In the genomic region with DNA sequence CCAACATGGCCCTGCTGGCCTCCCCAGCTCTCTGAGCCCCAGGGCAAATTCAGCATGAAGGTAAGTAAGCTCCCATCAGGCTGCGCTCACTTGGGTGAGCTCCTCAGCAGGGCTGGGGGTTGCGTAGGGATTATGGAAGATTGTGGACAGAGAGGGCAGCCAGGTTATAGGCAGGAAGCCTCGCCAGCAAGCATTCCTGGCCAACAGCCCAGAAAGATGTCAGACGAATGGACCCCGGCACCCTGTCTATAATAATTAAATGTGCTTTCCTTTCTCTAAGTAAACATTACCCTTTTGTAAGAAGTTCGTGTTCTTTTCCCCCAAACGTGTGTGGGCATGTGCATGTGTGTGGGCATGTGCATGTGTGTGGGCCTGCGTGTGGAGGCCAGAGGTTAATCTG, we compare ENCODE assay signal across 10 mouse cellular contexts. TPM values are rescaled to one million over a fixed set of nuclear protein-coding genes. Genes with fewer than 3 reads are reported as not detected.
DNase-seq lines count a peak whose midpoint lies in the region; ATAC-seq lines count a peak whose summit lies in the region.
"Had no signal": no experiment of that assay in that cellular context is flagged by ENCODE, and none has a peak within 500 bp of the region (broad histone marks: within the 10 kb centered on the region; RNA-seq: fewer than 3 reads in every experiment).

No protein-coding gene starts in this region.

- no peaks in the 10 kb centered on the region for H3K36me3 ChIP-seq in heart, embryonic 11.5 days (ENCODE audit: control insufficient read depth, insufficient read depth, low read length)
- no peaks in the 10 kb centered on the region for H3K36me3 ChIP-seq in embryonic facial prominence, embryonic 10.5 days (replicated peaks)
- H3K36me3 ChIP-seq in midbrain, embryonic 15.5 days (replicated peaks): no peaks in the 10 kb centered on the region

- DNase-seq in heart, adult 11 months: peak; percentile 97
- DNase-seq in embryonic facial prominence, embryonic 10.5 days (ENCODE audit: low spot score): no peak
- peak; percentile 76 for DNase-seq in kidney, adult 18-20 months
- DNase-seq in lung, postnatal 14 days: peak; percentile 66
- DNase-seq in cerebellum, postnatal 25 days: no peak
- no peak for DNase-seq in T-cell, adult 2 months (ENCODE audit: low spot score)
- DNase-seq: right cerebral cortex, postnatal 14 days had no signal

- H3K9ac ChIP-seq in heart, embryonic 11.5 days (ENCODE audit: low read depth, low read length): no peak overlapping the region
- no peak overlapping the region for H3K9ac ChIP-seq in midbrain, embryonic 15.5 days

- 57% methylated on average over 8 of the region's 8 CpGs for WGBS in heart, embryonic 11.5 days (ENCODE audit: insufficient replicate concordance)
- WGBS in embryonic facial prominence, embryonic 10.5 days: 75% methylated on average over 8 of the region's 8 CpGs
- 68% methylated on average over 8 of the region's 8 CpGs for WGBS in midbrain, embryonic 15.5 days

- H3K27me3 ChIP-seq in heart, embryonic 11.5 days (ENCODE audit: control insufficient read depth, insufficient read depth, low read length): no peaks in the 10 kb centered on the region
- H3K27me3 ChIP-seq in embryonic facial prominence, embryonic 10.5 days (replicated peaks; ENCODE audit: low read depth, poor library complexity, severe bottlenecking): peaks cover 23% of the 10 kb centered on the region
- H3K27me3 ChIP-seq in midbrain, embryonic 15.5 days (replicated peaks): no peaks in the 10 kb centered on the region

- H3K4me2 ChIP-seq in heart, embryonic 11.5 days: no peak overlapping the region
- H3K4me2 ChIP-seq in midbrain, embryonic 15.5 days: no peak overlapping the region

- no peak overlapping the region for H3K4me3 ChIP-seq in heart, embryonic 11.5 days (ENCODE audit: low read depth, low read length)
- no peak overlapping the region for H3K4me3 ChIP-seq in embryonic facial prominence, embryonic 10.5 days
- H3K4me3 ChIP-seq in midbrain, embryonic 15.5 days: no peak overlapping the region

- H3K4me1 ChIP-seq in heart, embryonic 11.5 days (ENCODE audit: control insufficient read depth, insufficient read depth, low read length): peaks cover 27% of the 10 kb centered on the region
- H3K4me1 ChIP-seq in embryonic facial prominence, embryonic 10.5 days: peaks cover 35% of the 10 kb centered on the region
- H3K4me1 ChIP-seq in midbrain, embryonic 15.5 days: peaks cover under 1% of the 10 kb centered on the region; the same call in 1 of the 2 replicates

- no peak overlapping the region for H3K27ac ChIP-seq in heart, embryonic 11.5 days (ENCODE audit: low read depth, low read length)
- 0 out of 2 replicates have a peak overlapping the region, but pooled peaks have one; percentile 48 for H3K27ac ChIP-seq in embryonic facial prominence, embryonic 10.5 days (replicated peaks)
- H3K27ac ChIP-seq in midbrain, embryonic 15.5 days: no peak overlapping the region

- ATAC-seq in heart, embryonic 11.5 days (replicated peaks; ENCODE audit: insufficient number of reproducible peaks, low FRiP score, low TSS enrichment): no peak
- ATAC-seq in midbrain, embryonic 15.5 days (replicated peaks): no peak

- H3K9me3 ChIP-seq in heart, embryonic 11.5 days (replicated peaks; ENCODE audit: control insufficient read depth, low read length): no peaks in the 10 kb centered on the region
- no peaks in the 10 kb centered on the region for H3K9me3 ChIP-seq in embryonic facial prominence, embryonic 10.5 days
- no peaks in the 10 kb centered on the region for H3K9me3 ChIP-seq in midbrain, embryonic 15.5 days

RNA-seq across cellular contexts. Expression of a gene that starts 1.4 kb away (rescaled TPM):
- 53.9 and 64.0 TPM in 2 replicates for polyA plus RNA-seq in heart, embryonic 11.5 days (2014; fragmentation: Nextera tagmentation; extraction: Ambion mirVana)
- 56.3 and 68.1 TPM in 2 replicates for polyA plus RNA-seq in embryonic facial prominence, embryonic 10.5 days (2016; fragmentation: Nextera tagmentation; extraction: Ambion mirVana)
- polyA plus RNA-seq in midbrain, embryonic 15.5 days (2015; fragmentation: Nextera tagmentation; extraction: Ambion mirVana): 35.2 and 41.0 TPM in 2 replicates

RNA-seq across cellular contexts. Expression of a gene that starts 13.9 kb away (rescaled TPM):
- 0.17 and 0.30 TPM in 2 replicates for polyA plus RNA-seq in heart, embryonic 11.5 days (2014; fragmentation: Nextera tagmentation; extraction: Ambion mirVana)
- polyA plus RNA-seq in embryonic facial prominence, embryonic 10.5 days (2016; fragmentation: Nextera tagmentation; extraction: Ambion mirVana): 1.5 and 2.1 TPM in 2 replicates
- polyA plus RNA-seq in midbrain, embryonic 15.5 days (2015; fragmentation: Nextera tagmentation; extraction: Ambion mirVana): 0.32 and 0.65 TPM in 2 replicates

RNA-seq across cellular contexts. Expression of a gene that starts 19.1 kb away (rescaled TPM):
- not detected in 2 replicates for polyA plus RNA-seq in heart, embryonic 11.5 days (2014; fragmentation: Nextera tagmentation; extraction: Ambion mirVana)
- 0.09 TPM in 1 of 2 replicates, not detected in the other for polyA plus RNA-seq in embryonic facial prominence, embryonic 10.5 days (2016; fragmentation: Nextera tagmentation; extraction: Ambion mirVana)
- polyA plus RNA-seq in midbrain, embryonic 15.5 days (2015; fragmentation: Nextera tagmentation; extraction: Ambion mirVana): 0.26 and 0.61 TPM in 2 replicates
- polyA plus RNA-seq: limb, embryonic 11.5 days had no signal

Comparison
In these comparisons a context has a peak if more than half of its experiments do, and no peak if none do; other contexts are left out.
1. DNase-seq: peak in heart, adult 11 months (single experiment), kidney, adult 18-20 months (single experiment) and lung, postnatal 14 days (single experiment); none in embryonic facial prominence, embryonic 10.5 days (single experiment), cerebellum, postnatal 25 days (0 of 2) and T-cell, adult 2 months (single experiment).